Mouse (Mus musculus) kidney, postnatal 0 days (tissue): Measurements from ENCODE around the gene Gabbr2. TPM values are rescaled to one million over a fixed set of nuclear protein-coding genes. Genes with fewer than 3 reads are reported as not detected.

ENCODE experiments used
- ATAC-seq: fragments of 200-750 bp; cut with Nextera tagmentation; replicated peaks from 2 replicates; pipeline ENCODE4 v1.8.0; 2017; ENCODE audit warnings: low read depth, moderate number of reproducible peaks, moderate TSS enrichment, moderate library complexity; ENCODE audit not compliant: low FRiP score
- DNase-seq: peaks from one replicate; pipeline ENCODE4 v3.0.0-alpha.2; 2016; ENCODE audit warnings: low spot score
- H3K27ac ChIP-seq: fragments of 300-500 bp; sonication (generic); 2 replicates; pipeline ENCODE4 v1.5.1; 2014; ENCODE audit warnings: mild to moderate bottlenecking
- H3K27me3 ChIP-seq: fragments of 300-500 bp; sonication (generic); 2 replicates; pipeline ENCODE4 v1.6.1; 2014; ENCODE audit warnings: low read length, mixed read lengths; ENCODE audit not compliant: insufficient read depth
- H3K36me3 ChIP-seq: fragments of 300-500 bp; sonication (generic); 2 replicates; pipeline ENCODE4 v1.6.1; 2014; ENCODE audit warnings: low read length, mixed read lengths; ENCODE audit not compliant: insufficient read depth
- H3K4me1 ChIP-seq: fragments of 300-500 bp; sonication (generic); replicated peaks from 2 replicates; pipeline ENCODE4 v1.6.1; 2014; ENCODE audit warnings: antibody characterized with exemption, low read length, mixed read lengths; ENCODE audit not compliant: insufficient read depth
- H3K4me2 ChIP-seq: fragments of 300-500 bp; sonication (generic); 2 replicates; pipeline ENCODE4 v1.6.1; 2014; ENCODE audit warnings: mild to moderate bottlenecking, low read length, moderate library complexity, mixed read lengths
- H3K4me3 ChIP-seq: fragments of 300-500 bp; sonication (generic); replicated peaks from 2 replicates; pipeline ENCODE4 v1.5.1; 2014; ENCODE audit warnings: low read depth, low read length
- H3K9ac ChIP-seq: fragments of 300-500 bp; sonication (generic); 2 replicates; pipeline ENCODE4 v1.6.1; 2014; ENCODE audit warnings: low read depth, low read length
- H3K9me3 ChIP-seq: fragments of 300-500 bp; sonication (generic); replicated peaks from 2 replicates; pipeline ENCODE4 v1.6.1; 2016; ENCODE audit warnings: low read length, inconsistent platforms, mixed read lengths
- CTCF ChIP-seq: IDR thresholded peaks from 2 replicates; pipeline ENCODE4 v1.5.1; 2016; ENCODE audit warnings: antibody characterized with exemption, low read depth, mild to moderate bottlenecking, moderate library complexity
- WGBS: fragments of 180-500 bp; shearing (Covaris S2); extraction: QIAGEN DNeasy Blood & Tissue Kit; methylation state at CpG from one replicate; pipeline ENCODE4 v1.1.7; 2014; 5-methylcytosine and 5-hydroxymethylcytosine counted together
- polyA plus RNA-seq: library from polyadenylated mRNA; unstranded; fragments of >200 nt; fragmentation: Nextera tagmentation; extraction: Ambion mirVana; gene quantifications from 2 replicates; pipeline ENCODE4 v1.2.1, GENCODE M21; 2015

Gabbr2 gene
- polyA plus RNA-seq, 1 experiment from 2014 or later, result 0.22 TPM

GRCm38 (mm10) chr4:46952562-46952961 is 39.1 kb downstream of the Gabbr2 start:
- H3K36me3 ChIP-seq, result no peaks in the 10 kb centered on the region
- no peak overlapping the region for H3K9ac ChIP-seq
- WGBS, result 78% methylated on average over 4 of the region's 4 CpGs
- no peak overlapping the region for H3K4me3 ChIP-seq
- TF ChIP-seq CTCF, result no peak
- no peak for ATAC-seq
- no peaks in the 10 kb centered on the region for H3K27me3 ChIP-seq
- no peaks in the 10 kb centered on the region for H3K9me3 ChIP-seq
- no peak overlapping the region for H3K4me2 ChIP-seq
- no peak overlapping the region for H3K27ac ChIP-seq
- no peak for DNase-seq
- H3K4me1 ChIP-seq, result no peaks in the 10 kb centered on the region

GRCm38 (mm10) chr4:46934291-46934690 is 57.4 kb downstream of the Gabbr2 start:
- ATAC-seq, result no peak
- TF ChIP-seq CTCF, result no peak
- Histone ChIP-seq H3K4me1 (no peaks in the 10 kb centered on the region), H3K4me2 (no peak overlapping the region), H3K9ac (no peak overlapping the region), H3K27ac (no peak overlapping the region), H3K4me3 (no peak overlapping the region), H3K27me3 (no peaks in the 10 kb centered on the region), H3K9me3 (no peaks in the 10 kb centered on the region), H3K36me3 (no peaks in the 10 kb centered on the region)
- DNase-seq, result no peak
- whole genome bisulfite sequencing, result 82% methylated on average over 3 of the region's 3 CpGs

GRCm38 (mm10) chr4:46933590-46933989 is 58.1 kb downstream of the Gabbr2 start:
- Histone ChIP-seq H3K27me3 (no peaks in the 10 kb centered on the region), H3K36me3 (no peaks in the 10 kb centered on the region), H3K4me2 (no peak overlapping the region), H3K27ac (no peak overlapping the region), H3K9ac (no peak overlapping the region), H3K4me3 (no peak overlapping the region), H3K9me3 (no peaks in the 10 kb centered on the region), H3K4me1 (no peaks in the 10 kb centered on the region)
- ATAC-seq (no peak), DNase-seq (no peak)
- 60% methylated on average over 2 of the region's 2 CpGs for WGBS
- TF ChIP-seq CTCF, result no peak

- H3K4me1 ChIP-seq, result no peaks in the 10 kb centered on the region
- H3K27me3 ChIP-seq, result no peaks in the 10 kb centered on the region
- WGBS, result 63% methylated on average over 9 of the region's 9 CpGs
- H3K4me2 ChIP-seq, result no peak overlapping the region
- H3K36me3 ChIP-seq, result no peaks in the 10 kb centered on the region
- H3K27ac ChIP-seq, result no peak overlapping the region
- TF ChIP-seq CTCF, result no peak
- DNase-seq (no peak), ATAC-seq (no peak)
- no peak overlapping the region for H3K4me3 ChIP-seq
- H3K9me3 ChIP-seq, result no peaks in the 10 kb centered on the region
- no peak overlapping the region for H3K9ac ChIP-seq
Measured at GRCm38 (mm10) chr4:46931706-46932397, 59.8 kb downstream of the Gabbr2 start.

GRCm38 (mm10) chr4:46928112-46928511 is 63.6 kb downstream of the Gabbr2 start:
- Histone ChIP-seq H3K4me1 (no peaks in the 10 kb centered on the region), H3K27me3 (no peaks in the 10 kb centered on the region), H3K4me3 (no peak overlapping the region), H3K36me3 (no peaks in the 10 kb centered on the region), H3K9ac (no peak overlapping the region), H3K9me3 (no peaks in the 10 kb centered on the region), H3K27ac (no peak overlapping the region), H3K4me2 (no peak overlapping the region)
- ATAC-seq, result no peak
- 62% methylated on average over 3 of the region's 3 CpGs for WGBS
- TF ChIP-seq CTCF, result no peak
- DNase-seq, result no peak

GRCm38 (mm10) chr4:46919144-46919543 is 72.5 kb downstream of the Gabbr2 start:
- no peaks in the 10 kb centered on the region for H3K9me3 ChIP-seq

GRCm38 (mm10) chr4:46916786-46917185 is 74.9 kb downstream of the Gabbr2 start:
- H3K36me3 ChIP-seq, result no peaks in the 10 kb centered on the region
- TF ChIP-seq CTCF, result no peak
- H3K4me1 ChIP-seq, result no peaks in the 10 kb centered on the region
- 71% methylated on average over 6 of the region's 6 CpGs for WGBS
- no peaks in the 10 kb centered on the region for H3K27me3 ChIP-seq
- H3K9me3 ChIP-seq, result no peaks in the 10 kb centered on the region
- DNase-seq (no peak), ATAC-seq (no peak)
- no peak overlapping the region for H3K4me2 ChIP-seq
- no peak overlapping the region for H3K9ac ChIP-seq
- no peak overlapping the region for H3K4me3 ChIP-seq
- H3K27ac ChIP-seq, result no peak overlapping the region

More at GRCm38 (mm10) chr4:46919144-46919543, 72.5 kb downstream of the Gabbr2 start:
- Histone ChIP-seq H3K4me1 (no peaks in the 10 kb centered on the region), H3K36me3 (no peaks in the 10 kb centered on the region), H3K4me3 (no peak overlapping the region), H3K27ac (no peak overlapping the region), H3K9ac (no peak overlapping the region), H3K4me2 (no peak overlapping the region), H3K27me3 (no peaks in the 10 kb centered on the region)
- WGBS, result 49% methylated on average over 8 of the region's 8 CpGs
- TF ChIP-seq CTCF, result peak; percentile 35; the same call in 1 of the 2 replicates
- no peak for ATAC-seq
- DNase-seq, result peak; percentile 18
